24 mouse cellular contexts compared by ENCODE assay signal in the genomic region with DNA sequence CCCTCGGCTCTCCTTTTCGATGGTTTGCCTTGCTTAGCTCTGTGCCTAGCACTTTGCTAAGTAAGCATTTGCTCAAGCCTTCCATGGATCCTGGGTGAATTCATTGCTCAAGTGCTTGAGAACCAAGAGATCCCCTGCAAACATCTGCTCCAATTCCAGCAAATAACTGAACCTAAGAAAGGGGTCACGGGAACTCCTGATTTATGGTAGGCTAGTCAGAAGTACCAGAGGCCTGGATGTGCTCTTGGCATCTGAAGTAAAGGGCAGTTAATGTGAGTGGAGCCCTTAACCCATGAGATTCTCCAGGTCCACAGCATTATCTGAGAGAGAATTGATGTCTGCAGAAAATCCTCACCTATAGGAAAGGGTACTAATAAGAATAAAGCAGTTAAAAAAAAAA.
DNase-seq lines count a peak whose midpoint lies in the region; ATAC-seq lines count a peak whose summit lies in the region.
"Had no signal": no experiment of that assay in that cellular context is flagged by ENCODE, and none has a peak within 500 bp of the region (broad histone marks: within the 10 kb centered on the region; RNA-seq: fewer than 3 reads in every experiment).

No protein-coding gene starts in this region.

- H3K27ac ChIP-seq in neural tube, embryonic 15.5 days (replicated peaks): no peak overlapping the region
- H3K27ac ChIP-seq: hindbrain, embryonic 12.5 days; limb, embryonic 10.5 days; midbrain, embryonic 12.5 days had no signal

- no peak overlapping the region for H3K4me2 ChIP-seq in neural tube, embryonic 15.5 days
- H3K4me2 ChIP-seq: hindbrain, embryonic 12.5 days; midbrain, embryonic 12.5 days had no signal

- peak; percentile 15 for DNase-seq in neural tube, embryonic 10.5 days (ENCODE audit: extremely low spot score, low spot score)
- peak; percentile 36 to 66 for DNase-seq in kidney, adult 8-10 months
- peak; percentile 54 for DNase-seq in kidney, postnatal 14 days
- DNase-seq in layer of hippocampus, adult 9-11 months: no peak
- no peak for DNase-seq in spleen, postnatal 36 days (ENCODE audit: low spot score in 2 of 2)
- DNase-seq in layer of hippocampus, adult 18-20 months (ENCODE audit: low spot score in 2 of 2): no peak
- DNase-seq: adrenal gland, adult 2 months; B cell, adult 2 months; cerebellum, adult 11-12 months; cerebellum, postnatal 10 days; gastrocnemius, postnatal 10 days; heart, postnatal 14 days; liver; thymus, postnatal 14 days had no signal

- H3K4me3 ChIP-seq in neural tube, embryonic 15.5 days (replicated peaks): no peak overlapping the region
- H3K4me3 ChIP-seq: heart, embryonic 13.5 days; hindbrain, embryonic 12.5 days; limb, embryonic 10.5 days; midbrain, embryonic 12.5 days had no signal

- H3K27me3 ChIP-seq in neural tube, embryonic 15.5 days (replicated peaks): no peaks in the 10 kb centered on the region
- H3K27me3 ChIP-seq: CH12.LX; heart, embryonic 13.5 days; hindbrain, embryonic 12.5 days; midbrain, embryonic 12.5 days; Patski had no signal

- no peak overlapping the region for H3K9ac ChIP-seq in neural tube, embryonic 15.5 days (replicated peaks)
- H3K9ac ChIP-seq: heart, embryonic 13.5 days; hindbrain, embryonic 12.5 days; midbrain, embryonic 12.5 days had no signal

- no peaks in the 10 kb centered on the region for H3K9me3 ChIP-seq in neural tube, embryonic 15.5 days (replicated peaks)
- H3K9me3 ChIP-seq: G1E; heart, embryonic 13.5 days; hindbrain, embryonic 12.5 days; limb, embryonic 10.5 days; midbrain, embryonic 12.5 days had no signal

- no peaks in the 10 kb centered on the region for H3K36me3 ChIP-seq in neural tube, embryonic 15.5 days
- H3K36me3 ChIP-seq: G1E; heart, embryonic 13.5 days; hindbrain, embryonic 12.5 days; limb, embryonic 10.5 days; midbrain, embryonic 12.5 days had no signal

- no peaks in the 10 kb centered on the region for H3K4me1 ChIP-seq in neural tube, embryonic 15.5 days
- H3K4me1 ChIP-seq: hindbrain, embryonic 12.5 days; midbrain, embryonic 12.5 days had no signal

- no peak for ATAC-seq in neural tube, embryonic 15.5 days (ENCODE audit: low FRiP score)
- ATAC-seq: forebrain, embryonic 14.5 days; lung, postnatal 0 days had no signal

- WGBS in neural tube, embryonic 15.5 days: 43% methylated on average over 3 of the region's 3 CpGs

Comparison
In these comparisons a context has a peak if more than half of its experiments do, and no peak if none do; other contexts are left out.
1. DNase-seq: peak in neural tube, embryonic 10.5 days (single experiment), kidney, adult 8-10 months (2 of 2) and kidney, postnatal 14 days (single experiment); none in layer of hippocampus, adult 9-11 months (single experiment), spleen, postnatal 36 days (0 of 2) and layer of hippocampus, adult 18-20 months (0 of 2).